Mouse (Mus musculus) liver, embryonic 14.5 days (tissue): Measurements from ENCODE around the gene Dnm3.

Experiments
- CTCF ChIP-seq: IDR thresholded peaks from 2 replicates; pipeline ENCODE4 v1.5.1; 2016; ENCODE audit warnings: antibody characterized with exemption, low read depth, control low read depth
- EP300 ChIP-seq: IDR thresholded peaks from 2 replicates; pipeline ENCODE4 v1.6.1; 2016; ENCODE audit warnings: antibody characterized with exemption, low read depth

- TF ChIP-seq CTCF (no peak), EP300 (no peak)
Observed at GRCm38 (mm10) chr1:162008631-162009067, 469.2 kb downstream of the Dnm3 start.
